Mouse (Mus musculus) urinary bladder, postnatal 36 days (tissue): ENCODE measurements around the gene Gsto2.
"Not testable (repeated sequence)": the region's sequence is repeated elsewhere in the genome, so short reads cannot be mapped to it uniquely, and the experiment has no call there.

Source experiments
- DNase-seq, 2 experiments: peaks; one replicate each; pipeline ENCODE4 v3.0.0; 2022; ENCODE audit warnings: low spot score in 2 of 2, mixed read lengths in 1 of 2

Gene Gsto2

DNA sequence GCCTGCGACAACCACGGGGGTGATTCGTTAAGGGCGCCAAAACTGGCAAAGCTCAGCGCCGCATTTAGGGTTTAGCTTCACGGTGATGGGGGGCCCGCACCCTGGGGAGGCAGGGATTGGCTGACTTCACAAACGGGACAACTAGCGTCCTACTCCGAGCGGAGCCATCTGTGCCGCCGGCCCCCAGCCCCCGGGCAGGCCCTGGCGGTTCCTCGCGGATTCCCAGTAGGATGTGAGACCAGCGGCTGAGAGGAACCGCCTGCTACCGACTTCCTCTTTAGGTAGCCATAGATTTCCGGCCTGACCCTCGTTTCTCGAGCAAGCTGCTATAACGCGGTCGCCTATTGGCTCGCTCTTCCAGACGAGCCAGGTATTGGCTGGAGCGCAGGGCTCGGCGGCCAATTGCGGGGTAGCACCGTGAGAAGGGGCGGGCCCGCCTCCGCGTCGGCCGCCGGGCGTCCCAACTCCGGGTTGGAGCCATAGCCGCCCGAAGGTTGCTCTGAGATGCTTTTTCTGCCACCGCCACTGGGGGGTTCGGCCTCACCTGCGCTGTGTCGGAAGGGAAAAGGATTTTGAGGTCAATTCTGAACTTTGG lies at the start of gene Gsto2:
Gene Gsto2 (plus strand): TSS at position 182 of the 595 bp plus-strand sequence.
- peak; percentile 86 to 94 for DNase-seq

GRCm38 (mm10) chr19:47817692-47818091 lies 47.6 kb upstream of the Gsto2 start:
- no peak for DNase-seq

DNA sequence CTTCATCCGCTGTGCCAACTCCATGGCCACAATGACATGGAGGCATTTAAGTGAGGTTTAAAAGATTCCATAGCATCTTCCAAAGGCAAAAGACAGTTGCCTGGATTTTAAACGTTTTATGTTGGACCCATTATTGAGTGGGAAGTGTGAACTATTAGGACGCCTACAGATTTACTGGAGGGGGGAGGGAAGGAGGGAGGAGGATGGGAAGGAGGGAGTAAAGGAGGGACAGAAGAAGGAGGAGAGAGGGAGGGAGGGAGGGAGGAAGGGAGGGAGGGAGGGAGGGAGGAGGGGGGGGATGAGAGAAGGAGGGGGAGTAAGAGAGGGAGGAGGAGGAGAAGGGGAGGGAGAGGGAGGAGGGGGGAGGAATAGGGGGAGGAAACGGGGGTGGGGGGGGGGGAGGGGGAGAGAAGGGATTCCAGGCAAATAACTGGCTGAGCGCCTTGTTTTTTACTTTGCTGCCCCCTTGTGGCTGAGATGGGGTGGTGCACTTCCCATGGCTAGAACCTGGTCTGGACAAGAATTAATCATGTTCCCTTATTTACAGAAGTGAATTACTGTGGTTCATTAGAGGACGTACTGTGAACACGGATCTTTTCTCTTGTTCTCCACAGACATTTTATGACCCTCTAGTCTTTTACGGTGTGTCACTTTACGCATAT lies 44.4 kb upstream of the Gsto2 start:
- peak; percentile 69 to 75 for DNase-seq

- no peak for DNase-seq
These were observed 43.9 kb upstream of the Gsto2 start for GRCm38 (mm10) chr19:47821494-47821872.

DNA sequence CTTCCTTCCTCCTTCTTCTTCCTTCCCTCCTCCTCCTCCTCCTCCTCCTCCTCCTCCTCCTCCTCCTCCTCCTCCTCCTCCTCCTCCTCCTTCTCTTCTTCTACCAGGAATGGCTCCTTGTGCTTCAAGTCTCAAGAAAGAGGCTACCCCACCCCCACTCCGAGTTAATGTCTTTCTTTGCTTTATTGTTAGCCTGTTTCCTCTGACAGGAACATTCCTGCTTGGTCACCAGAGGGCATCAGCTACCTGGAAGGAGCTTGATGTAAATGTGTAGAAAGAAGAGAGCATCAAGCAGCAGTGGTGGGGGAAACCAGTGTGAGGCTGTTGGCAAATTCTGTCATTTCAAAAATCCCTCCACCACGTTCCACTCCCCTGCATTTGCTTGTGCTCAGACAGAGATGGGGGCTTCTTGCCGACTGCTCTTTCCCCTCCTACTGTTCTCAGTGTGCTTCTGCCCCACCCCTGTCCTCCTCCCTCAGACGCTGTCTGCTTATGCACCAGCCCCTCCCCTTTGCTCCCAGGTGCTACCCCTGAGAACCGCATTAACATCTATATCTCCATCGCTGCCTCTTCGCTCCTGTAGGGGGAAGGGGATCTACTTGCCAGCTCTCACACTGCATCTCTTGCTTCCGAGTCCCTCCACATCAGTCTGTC lies 43.1 kb upstream of the Gsto2 start:
- peak in 1 of 2 experiments; percentile 44 for DNase-seq

- peak in 1 of 2 experiments; percentile 23 for DNase-seq
These were observed 41.3 kb upstream of the Gsto2 start for GRCm38 (mm10) chr19:47824026-47824425.

DNA sequence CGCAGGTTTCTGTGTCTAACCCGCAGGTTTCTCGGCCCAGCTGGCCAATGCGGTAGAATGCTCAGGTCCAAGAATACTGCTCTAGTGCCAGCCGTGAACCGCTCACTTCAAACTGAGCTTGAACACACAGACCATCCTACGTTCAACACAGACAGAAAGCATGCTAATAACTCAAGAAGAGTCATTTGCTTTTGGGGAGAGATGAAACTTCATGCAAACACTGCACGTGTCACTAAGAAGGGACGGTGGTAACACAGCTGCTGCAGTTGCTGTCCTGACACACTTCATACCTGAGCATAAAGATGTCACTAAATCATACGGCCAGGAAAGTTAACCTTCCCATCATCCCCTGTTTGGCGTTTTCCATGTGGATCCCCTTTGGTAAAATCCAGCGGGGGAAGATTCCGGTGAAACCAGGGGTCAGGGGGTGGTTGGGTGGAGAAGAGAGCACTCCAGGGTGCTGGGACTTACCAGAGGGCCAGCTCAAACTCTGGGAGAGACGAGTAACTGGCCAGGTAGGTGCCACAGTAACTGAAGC lies 35.4 kb upstream of the Gsto2 start:
- DNase-seq, result no peak

- no peak for DNase-seq
These were observed 34.2 kb upstream of the Gsto2 start for GRCm38 (mm10) chr19:47831111-47831510.

DNA sequence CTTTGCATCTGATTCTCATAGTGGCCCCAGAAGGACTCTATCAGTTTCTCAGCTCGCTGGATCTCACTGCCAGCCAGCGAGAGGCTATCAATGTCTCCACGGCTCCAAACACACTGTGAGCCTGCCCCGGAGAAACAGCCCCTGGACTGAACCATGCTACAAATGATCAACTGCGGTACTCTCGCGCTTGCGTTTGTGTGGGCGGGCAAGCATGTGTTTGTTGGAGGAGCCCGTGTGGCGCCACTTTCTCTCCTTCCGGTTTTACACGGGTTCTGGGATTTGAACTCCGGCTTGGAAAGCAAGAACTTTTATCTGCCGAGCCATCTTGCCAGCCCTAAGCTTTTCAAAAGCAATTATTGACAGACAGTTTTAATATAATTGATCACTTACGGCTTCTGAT lies 33.0 kb upstream of the Gsto2 start:
- no peak for DNase-seq

GRCm38 (mm10) chr19:47834614-47835013 lies 30.7 kb upstream of the Gsto2 start:
- DNase-seq, result peak in 1 of 2 experiments; percentile 51

DNA sequence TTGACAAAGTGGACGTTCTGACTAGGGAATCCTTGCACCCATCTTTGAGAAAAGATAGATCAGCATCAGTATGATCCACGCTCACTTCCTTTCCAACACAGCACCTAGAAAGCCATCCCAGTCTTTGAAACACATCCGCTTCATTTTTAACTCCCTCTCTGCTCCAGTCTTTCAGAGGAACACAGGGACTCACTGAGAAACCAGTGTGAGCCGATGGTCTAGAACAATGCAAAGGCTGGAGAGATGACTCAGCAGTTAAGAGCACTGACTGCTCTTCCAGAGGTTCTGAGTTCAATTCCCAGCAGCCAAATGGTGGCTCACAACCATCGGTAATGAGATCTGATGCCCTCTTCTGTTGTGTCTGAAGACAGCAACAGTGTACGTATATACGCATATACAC lies 29.6 kb upstream of the Gsto2 start:
- DNase-seq, result no peak

DNA sequence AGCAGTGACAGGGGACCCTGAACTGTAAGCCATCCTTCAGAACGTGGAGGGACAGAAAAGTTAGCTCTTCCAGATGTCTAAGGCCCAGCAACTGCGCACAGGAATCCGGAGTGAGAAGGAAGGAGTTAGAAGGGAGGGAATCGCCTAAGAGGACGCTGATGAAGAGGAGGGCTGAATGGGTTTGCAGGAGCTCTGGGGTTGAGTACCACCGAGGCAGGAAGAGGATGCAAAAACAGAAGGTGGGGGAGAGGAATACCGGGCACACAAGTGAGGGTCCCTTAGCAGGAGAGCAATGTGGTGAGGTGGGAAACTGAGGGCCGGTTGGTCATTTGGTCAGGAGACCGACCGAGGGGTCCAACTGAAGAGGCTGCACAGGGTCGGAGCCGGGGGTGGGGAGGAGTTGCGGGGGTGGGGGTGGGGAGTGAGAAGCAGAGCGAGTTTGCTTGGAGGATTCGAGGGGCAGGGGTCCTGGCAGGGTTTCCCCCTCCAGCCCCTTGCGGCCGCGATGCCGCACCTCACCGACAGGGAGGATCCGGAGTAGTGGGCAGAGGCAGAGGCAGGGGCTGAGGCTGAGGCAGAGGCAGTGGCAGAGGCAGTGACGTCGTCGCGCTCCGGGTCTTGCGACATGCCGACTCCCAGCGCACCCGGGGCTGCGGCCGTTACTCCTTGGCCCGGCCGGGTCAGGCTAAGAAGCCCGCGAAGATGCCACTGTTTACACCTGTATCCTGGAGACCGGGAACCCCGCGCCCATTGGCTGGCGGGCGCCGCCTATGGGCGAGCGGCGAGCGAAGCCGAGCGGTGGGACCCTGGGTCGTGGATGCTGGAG lies 28.4 kb upstream of the Gsto2 start:
- DNase-seq, result peak; percentile 57 to 60

GRCm38 (mm10) chr19:47837527-47837901 lies 27.8 kb upstream of the Gsto2 start:
- DNase-seq, result no peak

DNA sequence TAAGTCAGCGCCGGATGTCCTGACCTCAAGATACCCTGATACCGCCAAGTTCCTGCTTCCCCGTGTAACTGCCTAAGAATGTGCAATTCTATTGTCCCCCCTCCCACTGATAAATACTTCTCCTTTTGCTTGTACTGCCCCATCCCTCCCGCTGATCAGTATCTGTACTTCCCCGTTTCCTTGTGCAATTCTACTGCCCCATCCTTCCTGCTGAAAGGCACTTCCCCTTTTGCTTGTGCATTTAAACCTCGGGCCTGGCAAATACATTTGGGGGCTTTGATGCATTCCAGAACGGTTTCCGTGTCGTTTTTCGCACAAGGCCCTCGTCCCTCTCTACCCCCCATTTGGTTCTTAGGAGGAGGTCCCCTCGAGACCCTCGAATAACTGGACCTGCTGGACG lies 24.1 kb upstream of the Gsto2 start:
- not testable (repeated sequence) for DNase-seq

GRCm38 (mm10) chr19:47849735-47850134 lies 15.6 kb upstream of the Gsto2 start:
- no peak for DNase-seq

DNA sequence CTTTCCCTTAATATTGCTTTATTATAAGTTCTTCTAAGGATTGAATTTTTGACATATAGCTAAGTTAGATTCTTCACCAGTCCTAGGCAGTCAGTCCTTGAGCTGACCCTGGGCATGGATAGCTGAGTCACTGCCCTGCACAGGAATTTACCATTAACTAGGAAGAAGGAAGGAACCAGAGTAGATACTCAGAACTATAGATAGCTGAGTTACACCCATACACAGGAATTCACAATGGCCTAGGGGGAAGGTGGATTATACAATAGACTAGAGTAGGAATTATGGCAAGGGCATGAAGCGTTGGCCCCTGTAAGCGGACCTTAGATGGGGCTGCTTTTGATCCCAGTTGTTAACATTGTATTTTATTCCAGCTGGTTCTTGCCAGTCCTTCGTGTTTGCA lies 13.2 kb upstream of the Gsto2 start:
- not testable (repeated sequence) for DNase-seq

DNA sequence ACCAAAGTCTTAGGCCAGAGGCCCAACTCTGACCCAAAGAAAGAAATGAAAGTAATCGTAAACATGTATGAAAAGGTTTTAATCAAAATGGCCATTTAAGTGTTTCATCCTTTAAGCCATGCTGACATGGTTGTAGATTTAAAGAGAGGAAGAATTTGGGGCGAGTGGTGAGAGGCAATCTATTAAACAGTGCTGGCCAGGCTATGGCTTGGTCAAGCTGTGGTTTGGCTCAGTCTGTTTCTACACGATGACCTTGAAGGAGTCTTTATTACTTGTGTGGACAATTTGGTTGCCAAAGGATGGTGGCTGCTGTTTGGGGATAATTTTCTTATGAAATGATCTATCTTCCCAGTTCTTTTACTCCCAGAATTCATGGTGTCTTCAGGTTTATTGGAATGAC lies 12.3 kb upstream of the Gsto2 start:
- no peak for DNase-seq

GRCm38 (mm10) chr19:47853951-47854795 lies 11.2 kb upstream of the Gsto2 start:
- no peak for DNase-seq

- DNase-seq, result peak; percentile 92 to 93
These were observed 10.2 kb upstream of the Gsto2 start, which contains the start of gene Gsto1 for GRCm38 (mm10) chr19:47854796-47855783. Gene Gsto1, plus strand, starts transcription at chr19:47854970.
